Mouse (Mus musculus) liver, embryonic 16.5 days (tissue): ENCODE measurements at regions not wholly inside any gene's neighbourhood (a gene's known extent, or its start where the extent isn't known, plus 50 kb on each side); places are given as distances from the start of the nearest gene placed in this dataset.

Source experiments
- ATAC-seq: fragments of 200-750 bp; cut with Nextera tagmentation; 2 replicates; pipeline ENCODE4 v1.8.0; 2017; ENCODE audit warnings: low read depth, mild to moderate bottlenecking, moderate number of reproducible peaks, moderate library complexity
- H3K27ac ChIP-seq: fragments of 300-500 bp; sonication (generic); 2 replicates; pipeline ENCODE4 v1.5.1; 2014; ENCODE audit warnings: mild to moderate bottlenecking, low read length
- H3K27me3 ChIP-seq: fragments of 300-500 bp; sonication (generic); 2 replicates; pipeline ENCODE4 v1.6.1; 2014; ENCODE audit warnings: low read depth, low read length, mixed read lengths; ENCODE audit not compliant: control insufficient read depth, insufficient read depth
- H3K36me3 ChIP-seq: fragments of 300-500 bp; sonication (generic); 2 replicates; pipeline ENCODE4 v1.6.1; 2014; ENCODE audit warnings: mild to moderate bottlenecking; ENCODE audit not compliant: control insufficient read depth, insufficient read depth
- H3K4me1 ChIP-seq: fragments of 300-500 bp; sonication (generic); 2 replicates; pipeline ENCODE4 v1.6.1; 2014; ENCODE audit warnings: low read depth, low read length, mixed read lengths; ENCODE audit not compliant: control insufficient read depth
- H3K4me2 ChIP-seq: fragments of 300-500 bp; sonication (generic); 2 replicates; pipeline ENCODE4 v1.6.1; 2014; ENCODE audit warnings: low read depth, low read length, mixed read lengths
- H3K4me3 ChIP-seq: fragments of 300-500 bp; sonication (generic); 2 replicates; pipeline ENCODE4 v1.5.1; 2014; ENCODE audit warnings: low read depth, mild to moderate bottlenecking, low read length
- H3K9ac ChIP-seq: fragments of 300-500 bp; sonication (generic); 2 replicates; pipeline ENCODE4 v1.6.1; 2014; ENCODE audit warnings: low read depth, low read length
- H3K9me3 ChIP-seq: fragments of 300-500 bp; sonication (generic); replicated peaks from 2 replicates; pipeline ENCODE4 v1.6.1; 2016; ENCODE audit warnings: low read length; ENCODE audit not compliant: control insufficient read depth
- WGBS: fragments of 180-500 bp; shearing (Covaris S2); extraction: QIAGEN DNeasy Blood & Tissue Kit; methylation state at CpG from one replicate; pipeline ENCODE4 v1.1.7; 2014; ENCODE audit not compliant: insufficient replicate concordance; 5-methylcytosine and 5-hydroxymethylcytosine counted together

DNA sequence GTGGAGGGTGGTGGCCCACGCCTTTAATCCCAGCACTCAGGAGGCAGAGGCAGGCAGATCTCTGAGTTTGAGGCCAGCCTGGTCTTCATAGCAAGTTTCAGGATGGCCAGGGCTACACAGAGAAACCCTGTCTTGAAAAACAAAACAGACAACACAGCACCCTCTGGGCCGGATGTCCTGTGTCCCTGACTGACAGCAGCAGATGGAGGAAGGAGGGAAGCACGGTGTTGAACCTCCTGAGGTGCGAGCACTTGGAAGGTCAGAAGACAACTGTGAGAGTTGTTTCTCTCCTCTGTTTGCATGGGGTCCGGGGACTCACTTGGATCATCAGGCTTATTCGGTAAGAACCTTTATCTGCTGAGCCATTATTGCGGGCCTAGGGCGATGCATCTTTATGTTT lies 76.6 kb upstream of the Man2a1 start:
- Histone ChIP-seq H3K9me3 (no peaks in the 10 kb centered on the region), H3K27ac (no peak overlapping the region), H3K4me3 (no peak overlapping the region), H3K27me3 (no peaks in the 10 kb centered on the region), H3K4me2 (no peak overlapping the region), H3K9ac (no peak overlapping the region), H3K4me1 (no peaks in the 10 kb centered on the region), H3K36me3 (no peaks in the 10 kb centered on the region)
- ATAC-seq: no peak
- 69% methylated on average over 8 of the region's 8 CpGs for WGBS

- ATAC-seq: no peak
- Histone ChIP-seq H3K36me3 (no peaks in the 10 kb centered on the region), H3K4me2 (no peak overlapping the region), H3K27me3 (no peaks in the 10 kb centered on the region), H3K9me3 (no peaks in the 10 kb centered on the region), H3K4me1 (no peaks in the 10 kb centered on the region), H3K9ac (no peak overlapping the region), H3K27ac (no peak overlapping the region), H3K4me3 (no peak overlapping the region)
- WGBS: 60% methylated on average over 7 of the region's 7 CpGs
Measured at GRCm38 (mm10) chr17:64527817-64528216, 72.7 kb upstream of the Man2a1 start.

GRCm38 (mm10) chr17:64528476-64528875 lies 72.1 kb upstream of the Man2a1 start:
- Histone ChIP-seq H3K9ac (no peak overlapping the region), H3K4me1 (no peaks in the 10 kb centered on the region), H3K36me3 (no peaks in the 10 kb centered on the region), H3K9me3 (no peaks in the 10 kb centered on the region), H3K27me3 (no peaks in the 10 kb centered on the region), H3K4me3 (no peak overlapping the region), H3K27ac (no peak overlapping the region), H3K4me2 (no peak overlapping the region)
- no peak for ATAC-seq
- 72% methylated on average over 7 of the region's 7 CpGs for WGBS

DNA sequence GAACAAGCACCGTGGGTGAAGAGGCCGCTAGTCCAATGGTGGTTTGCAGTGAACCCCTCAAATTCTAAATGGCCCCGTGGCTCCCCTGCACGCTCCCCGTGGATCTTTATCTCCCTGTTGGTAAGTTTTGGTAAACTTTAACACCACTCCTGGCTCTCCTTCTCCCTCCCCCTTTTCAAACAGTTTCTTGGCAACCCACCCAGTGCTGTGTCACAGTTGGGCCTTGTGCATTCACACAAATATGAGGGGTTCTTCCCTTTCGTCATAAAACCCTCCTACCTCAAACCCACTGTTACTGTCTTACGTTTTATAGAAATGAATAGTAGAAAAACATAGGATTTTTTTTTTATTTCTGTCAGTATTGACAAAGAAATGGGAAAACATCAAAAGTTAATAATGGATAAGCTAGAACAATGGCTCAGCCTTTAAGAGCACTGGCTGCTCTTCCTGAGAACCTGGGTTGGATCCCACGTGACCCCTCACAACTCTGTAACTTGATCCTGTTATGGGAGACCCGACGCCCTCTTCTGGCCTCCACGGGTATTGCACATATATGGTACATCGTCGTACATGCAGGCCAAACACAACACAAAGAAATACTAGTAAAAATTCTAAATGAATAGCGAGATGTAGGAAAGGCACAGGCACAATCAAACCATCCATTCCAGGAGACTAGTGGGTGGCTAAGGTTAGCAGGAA lies 71.1 kb upstream of the Man2a1 start:
- Histone ChIP-seq H3K9ac (no peak overlapping the region), H3K36me3 (no peaks in the 10 kb centered on the region), H3K4me3 (no peak overlapping the region), H3K27me3 (no peaks in the 10 kb centered on the region), H3K4me1 (no peaks in the 10 kb centered on the region), H3K27ac (no peak overlapping the region), H3K4me2 (no peak overlapping the region), H3K9me3 (no peaks in the 10 kb centered on the region)
- WGBS: 60% methylated on average over 14 of the region's 14 CpGs
- no peak for ATAC-seq

DNA sequence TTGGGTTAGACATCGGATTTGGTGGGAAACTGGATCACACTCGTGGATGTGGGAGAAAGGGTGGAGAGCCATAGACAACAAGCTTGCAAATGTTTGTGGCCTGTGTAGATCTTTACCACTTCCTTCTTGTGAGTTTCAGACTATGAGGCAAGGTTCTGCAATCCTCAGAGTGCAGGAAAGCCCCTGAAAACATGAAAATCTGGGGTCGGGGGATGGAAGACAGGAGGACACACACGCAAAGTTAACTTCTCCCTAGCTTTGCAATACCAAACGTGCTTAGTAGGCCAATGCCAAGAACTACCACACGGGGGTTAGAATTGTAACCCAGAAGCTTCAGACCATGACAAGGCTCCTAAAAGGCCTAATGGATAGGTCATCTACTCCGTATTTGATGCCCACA lies 69.4 kb upstream of the Man2a1 start:
- 60% methylated on average over 7 of the region's 7 CpGs for WGBS
- Histone ChIP-seq H3K27ac (no peak overlapping the region), H3K27me3 (no peaks in the 10 kb centered on the region), H3K9ac (no peak overlapping the region), H3K4me3 (no peak overlapping the region), H3K36me3 (no peaks in the 10 kb centered on the region), H3K9me3 (no peaks in the 10 kb centered on the region), H3K4me2 (no peak overlapping the region), H3K4me1 (no peaks in the 10 kb centered on the region)
- no peak for ATAC-seq

DNA sequence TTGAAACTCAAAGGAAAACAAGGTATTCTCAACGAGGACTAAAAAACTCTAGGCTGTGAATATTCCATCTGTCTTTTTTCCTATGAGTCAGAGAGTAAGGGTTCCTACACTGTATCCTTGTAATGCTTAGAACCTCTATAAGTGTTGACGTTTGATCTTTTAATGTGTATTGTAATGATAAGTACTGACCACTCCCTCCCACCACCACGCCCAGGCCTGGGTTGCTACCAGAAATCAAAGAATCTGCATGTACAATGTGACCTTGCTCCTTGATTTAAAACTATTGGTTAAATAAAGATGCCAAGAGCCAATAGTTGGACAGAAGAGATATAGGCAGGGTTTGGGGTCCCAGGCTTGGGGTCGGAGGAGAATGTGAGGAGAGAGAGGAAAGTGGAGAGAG lies 66.2 kb upstream of the Man2a1 start:
- 52% methylated on average over 4 of the region's 4 CpGs for WGBS
- Histone ChIP-seq H3K9me3 (no peaks in the 10 kb centered on the region), H3K4me1 (no peaks in the 10 kb centered on the region; the same call in 1 of the 2 replicates), H3K4me2 (no peak overlapping the region), H3K36me3 (no peaks in the 10 kb centered on the region), H3K9ac (no peak overlapping the region), H3K27me3 (no peaks in the 10 kb centered on the region), H3K4me3 (no peak overlapping the region), H3K27ac (no peak overlapping the region)
- ATAC-seq: no peak

GRCm38 (mm10) chr17:64538520-64538953 lies 62.0 kb upstream of the Man2a1 start:
- Histone ChIP-seq H3K27ac (no peak overlapping the region), H3K9me3 (no peaks in the 10 kb centered on the region), H3K36me3 (no peaks in the 10 kb centered on the region), H3K4me2 (no peak overlapping the region), H3K4me3 (no peak overlapping the region), H3K9ac (no peak overlapping the region), H3K4me1 (no peaks in the 10 kb centered on the region; the same call in 1 of the 2 replicates), H3K27me3 (no peaks in the 10 kb centered on the region)
- 38% methylated on average over 10 of the region's 10 CpGs for WGBS
- ATAC-seq: no peak

DNA sequence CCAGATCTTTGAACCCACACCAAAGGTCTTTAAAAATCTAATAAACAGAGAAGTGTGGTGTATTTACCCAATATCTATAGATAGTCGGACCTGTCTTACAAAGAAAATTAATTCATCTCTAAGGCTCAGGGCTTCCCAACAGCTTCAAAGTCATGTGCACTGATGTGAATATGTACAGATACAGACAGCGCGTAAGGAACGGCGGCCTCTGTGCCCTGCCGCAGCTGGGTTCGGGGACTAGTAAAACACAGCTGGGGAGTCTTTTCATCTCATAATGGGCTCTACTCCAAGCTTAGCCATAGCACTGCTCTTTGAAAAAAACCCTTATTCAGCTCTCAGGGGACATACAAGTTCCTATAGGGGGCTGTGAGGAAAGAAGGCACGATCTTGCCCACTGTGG lies 60.1 kb upstream of the Man2a1 start:
- no peaks in the 10 kb centered on the region; the same call in 1 of the 2 replicates for H3K4me1 ChIP-seq
- no peak overlapping the region for H3K4me2 ChIP-seq
- H3K4me3 ChIP-seq: no peak overlapping the region
- H3K27me3 ChIP-seq: no peaks in the 10 kb centered on the region
- no peaks in the 10 kb centered on the region for H3K9me3 ChIP-seq
- no peak overlapping the region for H3K27ac ChIP-seq
- WGBS: 78% methylated on average over 8 of the region's 8 CpGs
- H3K36me3 ChIP-seq: no peaks in the 10 kb centered on the region
- no peak overlapping the region for H3K9ac ChIP-seq
- no peak for ATAC-seq

DNA sequence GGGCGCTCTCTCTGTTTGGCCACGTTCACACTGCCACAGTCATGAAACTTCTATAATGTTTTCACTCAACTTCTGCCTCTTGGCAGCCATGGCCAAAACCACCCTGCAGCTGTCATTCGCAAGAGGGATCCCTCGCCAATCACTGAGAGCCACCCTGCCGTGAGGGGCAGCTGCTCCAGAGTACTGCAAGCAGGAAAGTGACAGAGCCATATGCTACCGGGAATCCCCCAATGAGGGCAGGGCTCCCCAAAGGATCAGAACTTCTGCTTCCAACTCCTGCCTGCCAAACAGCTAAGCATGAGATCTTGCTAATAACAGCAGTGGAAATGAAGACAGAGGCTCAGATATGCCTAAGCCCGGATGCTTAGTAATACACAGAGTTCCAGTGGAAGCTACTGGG lies 52.0 kb upstream of the Man2a1 start:
- no peaks in the 10 kb centered on the region for H3K27me3 ChIP-seq
- 48% methylated on average over 7 of the region's 7 CpGs for whole genome bisulfite sequencing
- H3K27ac ChIP-seq: no peak overlapping the region
- no peak overlapping the region for H3K9ac ChIP-seq
- no peak overlapping the region for H3K4me3 ChIP-seq
- no peak overlapping the region for H3K4me2 ChIP-seq
- H3K4me1 ChIP-seq: no peaks in the 10 kb centered on the region
- H3K9me3 ChIP-seq: no peaks in the 10 kb centered on the region
- no peak for ATAC-seq
- H3K36me3 ChIP-seq: no peaks in the 10 kb centered on the region
